Mouse (Mus musculus) neural tube, embryonic 11.5 days (tissue): ENCODE measurements around the gene Zscan2. TPM values are rescaled to one million over a fixed set of nuclear protein-coding genes. Genes with fewer than 3 reads are reported as not detected.

Experiments
- ATAC-seq: fragments of 200-750 bp; cut with Nextera tagmentation; 2 replicates; pipeline ENCODE4 v1.8.0; 2017; ENCODE audit warnings: moderate number of reproducible peaks, mild to moderate bottlenecking, moderate TSS enrichment, moderate library complexity; ENCODE audit not compliant: insufficient read depth, low FRiP score, low TSS enrichment
- DNase-seq: peaks from one replicate; pipeline ENCODE4 v3.0.0-alpha.2; 2015; ENCODE audit warnings: low spot score
- H3K27ac ChIP-seq: fragments of 300-500 bp; sonication (generic); 2 replicates; pipeline ENCODE4 v1.5.1; 2014; ENCODE audit warnings: low read depth, mild to moderate bottlenecking, low read length
- H3K27me3 ChIP-seq: fragments of 300-500 bp; sonication (generic); 2 replicates; pipeline ENCODE4 v1.6.1; 2014; ENCODE audit warnings: mild to moderate bottlenecking, low read length, mixed read lengths; ENCODE audit not compliant: control insufficient read depth, insufficient read depth
- H3K36me3 ChIP-seq: fragments of 300-500 bp; sonication (generic); 2 replicates; pipeline ENCODE4 v1.6.1; 2014; ENCODE audit warnings: mild to moderate bottlenecking, low read length, moderate library complexity, mixed read lengths; ENCODE audit not compliant: control insufficient read depth, insufficient read depth
- H3K4me1 ChIP-seq: fragments of 300-500 bp; sonication (generic); 2 replicates; pipeline ENCODE4 v1.6.1; 2014; ENCODE audit warnings: low read length, mixed read lengths; ENCODE audit not compliant: control insufficient read depth, insufficient read depth
- H3K4me2 ChIP-seq: fragments of 300-500 bp; sonication (generic); 2 replicates; pipeline ENCODE4 v1.6.1; 2014; ENCODE audit warnings: low read depth, mild to moderate bottlenecking, moderate library complexity
- H3K4me3 ChIP-seq: fragments of 300-500 bp; sonication (generic); 2 replicates; pipeline ENCODE4 v1.5.1; 2014; ENCODE audit warnings: low read depth, low read length
- H3K9ac ChIP-seq: fragments of 300-500 bp; sonication (generic); 2 replicates; pipeline ENCODE4 v1.6.1; 2014; ENCODE audit warnings: mild to moderate bottlenecking, low read length
- H3K9me3 ChIP-seq: fragments of 300-500 bp; sonication (generic); 2 replicates; pipeline ENCODE4 v1.6.1; 2016; ENCODE audit warnings: low read length; ENCODE audit not compliant: control insufficient read depth
- WGBS: fragments of 180-500 bp; shearing (Covaris S2); extraction: QIAGEN DNeasy Blood & Tissue Kit; methylation state at CpG from one replicate; pipeline ENCODE4 v1.1.7; 2014; 5-methylcytosine and 5-hydroxymethylcytosine counted together
- polyA plus RNA-seq: library from polyadenylated mRNA; unstranded; fragments of >200 nt; fragmentation: Nextera tagmentation; extraction: Ambion mirVana; gene quantifications from 2 replicates; pipeline ENCODE4 v1.2.1, GENCODE M21; 2014

The Zscan2 gene
- polyA plus RNA-seq, 1 experiment from 2014 or later = 4.9 TPM

GRCm38 (mm10) chr7:80897134-80897533, 36.4 kb downstream of the Zscan2 start:
- Histone ChIP-seq H3K4me2 (no peak overlapping the region), H3K9me3 (no peaks in the 10 kb centered on the region), H3K9ac (no peak overlapping the region), H3K36me3 (peaks cover 19% of the 10 kb centered on the region), H3K4me1 (peaks cover 3% of the 10 kb centered on the region; the same call in 1 of the 2 replicates), H3K27me3 (no peaks in the 10 kb centered on the region), H3K4me3 (no peak overlapping the region), H3K27ac (no peak overlapping the region)
- whole genome bisulfite sequencing = 91% methylated on average over 7 of the region's 7 CpGs
- ATAC-seq (no peak), DNase-seq (no peak)

DNA sequence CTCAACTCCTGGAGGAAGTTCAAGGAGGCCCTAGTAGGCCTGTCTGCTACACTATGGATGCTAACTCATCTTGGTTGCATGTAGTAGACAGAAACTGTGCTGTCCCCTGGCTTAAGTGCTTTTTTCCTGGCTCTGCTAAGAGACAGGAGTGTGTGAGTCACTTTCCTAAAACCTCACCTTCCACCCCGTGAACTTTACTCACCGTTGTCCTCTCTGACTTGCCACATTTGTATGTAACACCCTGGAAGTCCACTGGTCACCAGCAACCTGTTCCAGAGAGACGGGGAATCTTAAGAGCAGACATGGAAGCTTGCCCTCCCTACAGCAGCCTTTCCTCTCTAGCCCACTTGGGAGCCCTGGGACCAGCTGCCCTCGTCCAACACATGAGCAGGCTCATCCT, 37.0 kb downstream of the Zscan2 start:
- Histone ChIP-seq H3K27me3 (no peaks in the 10 kb centered on the region), H3K4me1 (peaks cover 3% of the 10 kb centered on the region; the same call in 1 of the 2 replicates), H3K27ac (no peak overlapping the region), H3K36me3 (peaks cover 15% of the 10 kb centered on the region), H3K4me3 (no peak overlapping the region), H3K9me3 (no peaks in the 10 kb centered on the region), H3K4me2 (no peak overlapping the region), H3K9ac (no peak overlapping the region)
- no peak for DNase-seq
- no peak for ATAC-seq
- 93% methylated on average over 4 of the region's 4 CpGs for WGBS

- Histone ChIP-seq H3K9ac (peak within 1 kb of the TSS; percentile 77), H3K27me3 (no peaks in the 10 kb centered on the region), H3K9me3 (no peaks in the 10 kb centered on the region), H3K36me3 (peaks cover 5% of the 10 kb centered on the region; the same call in 1 of the 2 replicates), H3K4me1 (peaks cover 6% of the 10 kb centered on the region; the same call in 1 of the 2 replicates), H3K27ac (0 out of 2 replicates have a peak within 1 kb of the TSS, but pooled peaks have one; percentile 20), H3K4me2 (peak within 1 kb of the TSS; percentile 91), H3K4me3 (peak within 1 kb of the TSS; percentile 77)
- peak; percentile 93 for ATAC-seq
- WGBS = under 1% methylated on average over 36 of the region's 36 CpGs
- DNase-seq = peak; percentile 94
These were observed 40.3 kb downstream of the Zscan2 start, which contains the start of gene Wdr73 for GRCm38 (mm10) chr7:80900944-80901501. Gene Wdr73 (minus strand): TSS chr7:80901269.

GRCm38 (mm10) chr7:80901541-80902274, 41.0 kb downstream of the Zscan2 start:
- Histone ChIP-seq H3K9me3 (no peaks in the 10 kb centered on the region), H3K27ac (no peak overlapping the region), H3K36me3 (peaks cover 5% of the 10 kb centered on the region; the same call in 1 of the 2 replicates), H3K4me2 (peak overlapping the region; percentile 91), H3K27me3 (no peaks in the 10 kb centered on the region), H3K4me1 (peaks cover 6% of the 10 kb centered on the region; the same call in 1 of the 2 replicates), H3K4me3 (peak overlapping the region; percentile 77), H3K9ac (peak overlapping the region; percentile 77)
- WGBS = 32% methylated on average over 15 of the region's 15 CpGs
- ATAC-seq (no peak), DNase-seq (no peak)

GRCm38 (mm10) chr7:80903625-80904422, 43.1 kb downstream of the Zscan2 start:
- Histone ChIP-seq H3K27me3 (no peaks in the 10 kb centered on the region), H3K27ac (no peak overlapping the region), H3K9ac (no peak overlapping the region), H3K9me3 (no peaks in the 10 kb centered on the region), H3K4me3 (no peak overlapping the region), H3K36me3 (no peaks in the 10 kb centered on the region; the same call in 1 of the 2 replicates), H3K4me1 (peaks cover 6% of the 10 kb centered on the region; the same call in 1 of the 2 replicates), H3K4me2 (peak overlapping the region; percentile 89; the same call in 1 of the 2 replicates)
- no peak for ATAC-seq
- WGBS = 90% methylated on average over 11 of the region's 11 CpGs
- DNase-seq = no peak

DNA sequence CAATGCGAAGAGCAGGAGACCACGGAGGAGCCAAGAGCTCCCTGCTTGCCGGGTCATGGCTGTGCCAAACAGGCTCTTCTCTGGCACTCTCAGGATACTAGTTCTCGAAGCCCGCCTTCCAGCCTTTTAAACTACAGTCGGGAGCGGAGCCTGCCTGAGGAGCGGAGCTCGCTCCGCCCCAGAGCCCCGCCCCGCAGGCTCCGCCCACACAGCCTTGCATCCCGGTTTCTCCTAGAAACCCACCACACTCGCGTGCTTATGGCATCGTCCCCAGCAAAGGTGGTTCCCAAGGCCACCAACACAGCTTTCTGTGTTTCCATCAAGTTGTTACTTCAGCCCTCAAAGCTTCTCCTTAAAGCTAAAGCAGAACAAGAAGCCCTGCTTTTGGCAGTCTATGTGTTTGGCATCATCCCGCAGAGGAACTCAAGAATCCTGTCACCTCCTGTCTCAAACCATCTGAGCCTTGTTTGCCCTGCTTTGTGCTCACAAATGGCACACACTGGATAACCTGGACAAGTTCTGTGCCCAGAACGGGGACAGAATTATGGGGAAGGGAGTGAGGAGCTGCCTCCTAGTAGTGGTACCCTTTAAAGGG, 44.3 kb downstream of the Zscan2 start, which contains the start of gene Nmb:
TSS of gene Nmb (minus strand) at position 156 of the 595 bp plus-strand sequence.
- 0 out of 2 replicates have a peak, but pooled peaks have one; percentile 42 for ATAC-seq
- peak within 1 kb of the TSS; percentile 66 for H3K9ac ChIP-seq
- no peaks in the 10 kb centered on the region; the same call in 1 of the 2 replicates for H3K36me3 ChIP-seq
- H3K27me3 ChIP-seq = no peaks in the 10 kb centered on the region
- H3K4me2 ChIP-seq = peak within 1 kb of the TSS; percentile 89
- no peaks in the 10 kb centered on the region for H3K9me3 ChIP-seq
- H3K27ac ChIP-seq = no peak within 1 kb of the TSS
- H3K4me3 ChIP-seq = peak within 1 kb of the TSS; percentile 38
- peaks cover 6% of the 10 kb centered on the region; the same call in 1 of the 2 replicates for H3K4me1 ChIP-seq
- 4% methylated on average over 19 of the region's 19 CpGs for WGBS
- DNase-seq = peak; percentile 85

GRCm38 (mm10) chr7:80911053-80911452, 50.3 kb downstream of the Zscan2 start:
- ATAC-seq (no peak), DNase-seq (no peak)
- H3K9me3 ChIP-seq = no peaks in the 10 kb centered on the region
- no peaks in the 10 kb centered on the region for H3K4me1 ChIP-seq
- H3K27me3 ChIP-seq = no peaks in the 10 kb centered on the region
- no peak overlapping the region for H3K4me2 ChIP-seq
- H3K36me3 ChIP-seq = peaks cover 9% of the 10 kb centered on the region
- H3K27ac ChIP-seq = no peak overlapping the region
- H3K9ac ChIP-seq = no peak overlapping the region
- WGBS = 83% methylated on average over 7 of the region's 7 CpGs
- no peak overlapping the region for H3K4me3 ChIP-seq

GRCm38 (mm10) chr7:80912496-80912895, 51.8 kb downstream of the Zscan2 start:
- Histone ChIP-seq H3K9ac (no peak overlapping the region), H3K9me3 (no peaks in the 10 kb centered on the region), H3K36me3 (peaks cover 15% of the 10 kb centered on the region), H3K27ac (no peak overlapping the region), H3K4me2 (no peak overlapping the region), H3K4me1 (no peaks in the 10 kb centered on the region), H3K27me3 (no peaks in the 10 kb centered on the region), H3K4me3 (no peak overlapping the region)
- ATAC-seq = no peak
- DNase-seq = no peak
- 88% methylated on average over 8 of the region's 8 CpGs for WGBS
